Mouse (Mus musculus): ENCODE data around the gene Chad.

DNA sequence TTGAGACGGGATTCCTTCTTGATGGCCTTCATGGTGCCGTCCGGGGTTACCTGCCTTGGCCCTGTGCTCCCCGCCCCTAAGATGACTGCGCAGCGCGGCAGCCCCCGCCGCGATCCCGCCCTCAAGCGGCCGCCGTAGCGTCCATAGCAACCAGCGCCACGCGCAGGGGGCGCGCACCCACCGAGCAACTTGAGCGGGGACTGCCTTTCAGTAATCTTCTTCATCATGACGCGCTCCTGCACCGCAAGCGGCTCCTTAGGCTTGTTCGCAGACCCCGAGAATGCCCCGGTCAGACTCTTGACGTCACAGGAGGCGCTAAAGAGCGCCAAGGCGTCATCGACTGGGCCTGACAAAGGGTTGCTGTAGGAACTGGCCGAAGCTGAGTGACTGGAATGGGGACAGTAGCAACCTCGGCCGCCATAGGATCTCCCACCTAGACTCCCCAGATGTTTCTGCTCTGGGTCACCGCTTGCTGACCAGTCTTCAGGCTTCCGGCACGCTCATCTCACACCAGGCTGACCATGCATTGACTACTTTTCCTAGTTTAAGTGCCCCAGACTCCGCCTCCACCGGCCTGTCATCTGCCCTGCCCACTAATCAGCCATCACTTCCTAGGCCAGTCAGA lies 43.5 kb upstream of the Chad start, which contains the start of gene Mycbpap:
- TF ChIP-seq CTCF (IDR thresholded peaks at IDR 0.05; ENCODE audit: control insufficient read depth, insufficient read depth, low read length): no peak
- no peak for TF ChIP-seq POLR2A (IDR thresholded peaks at IDR 0.05; ENCODE audit: borderline replicate concordance, control insufficient read depth, low read depth, low read length)

All from bone marrow, adult 2 months (tissue).